Mouse (Mus musculus) limb, embryonic 12.5 days (tissue): ENCODE measurements around the gene Ankrd34b. TPM values are rescaled to one million over a fixed set of nuclear protein-coding genes. Genes with fewer than 3 reads are reported as not detected.

ENCODE experiments used
- ATAC-seq: fragments of 200-750 bp; cut with Nextera tagmentation; 2 replicates; pipeline ENCODE4 v1.8.0; 2017; ENCODE audit warnings: low read depth, moderate TSS enrichment; ENCODE audit not compliant: insufficient number of reproducible peaks, insufficient read depth, low FRiP score, low TSS enrichment
- H3K27ac ChIP-seq: fragments of 300-500 bp; sonication (generic); 2 replicates; pipeline ENCODE4 v1.5.1; 2016; ENCODE audit warnings: mild to moderate bottlenecking, moderate library complexity
- H3K27me3 ChIP-seq: fragments of 300-500 bp; sonication (generic); 2 replicates; pipeline ENCODE4 v1.6.1; 2016; ENCODE audit warnings: mild to moderate bottlenecking, moderate library complexity
- H3K36me3 ChIP-seq: fragments of 300-500 bp; sonication (generic); 2 replicates; pipeline ENCODE4 v1.6.1; 2016; ENCODE audit warnings: mild to moderate bottlenecking, moderate library complexity
- H3K4me1 ChIP-seq: fragments of 300-500 bp; sonication (generic); replicated peaks from 2 replicates; pipeline ENCODE4 v1.6.1; 2016
- H3K4me2 ChIP-seq: fragments of 300-500 bp; sonication (generic); 2 replicates; pipeline ENCODE4 v1.6.1; 2016; ENCODE audit warnings: mild to moderate bottlenecking, moderate library complexity
- H3K4me3 ChIP-seq: fragments of 300-500 bp; sonication (generic); replicated peaks from 2 replicates; pipeline ENCODE4 v1.5.1; 2016; ENCODE audit warnings: mild to moderate bottlenecking
- H3K9ac ChIP-seq: fragments of 300-500 bp; sonication (generic); replicated peaks from 2 replicates; pipeline ENCODE4 v1.6.1; 2016; ENCODE audit warnings: mild to moderate bottlenecking, moderate library complexity
- H3K9me3 ChIP-seq: fragments of 300-500 bp; sonication (generic); 2 replicates; pipeline ENCODE4 v1.6.1; 2016; ENCODE audit warnings: mild to moderate bottlenecking, moderate library complexity
- WGBS: fragments of 180-500 bp; shearing (Covaris S2); methylation state at CpG from one replicate; pipeline ENCODE4 v1.1.7; 2016; 5-methylcytosine and 5-hydroxymethylcytosine counted together
- polyA plus RNA-seq: library from polyadenylated mRNA; unstranded; fragments of >200 nt; fragmentation: Nextera tagmentation; extraction: Ambion mirVana; gene quantifications from 2 replicates; pipeline ENCODE4 v1.2.1, GENCODE M21; 2016

Gene Ankrd34b
- polyA plus RNA-seq, result not detected in 2 replicates

GRCm38 (mm10) chr13:92425758-92426264 is at the start of gene Ankrd34b:
Gene Ankrd34b, plus strand, starts transcription at chr13:92425896.
- Histone ChIP-seq H3K4me2 (peak within 1 kb of the TSS; percentile 100), H3K9ac (peak within 1 kb of the TSS; percentile 69), H3K27ac (no peak within 1 kb of the TSS), H3K9me3 (no peaks in the 10 kb centered on the region), H3K36me3 (no peaks in the 10 kb centered on the region), H3K27me3 (peaks cover 70% of the 10 kb centered on the region), H3K4me1 (peaks cover 15% of the 10 kb centered on the region), H3K4me3 (peak within 1 kb of the TSS; percentile 68)
- WGBS, result under 1% methylated on average over 54 of the region's 54 CpGs
- ATAC-seq, result peak; percentile 44

GRCm38 (mm10) chr13:92387367-92387766 is 38.3 kb upstream of the Ankrd34b start:
- Histone ChIP-seq H3K27me3 (no peaks in the 10 kb centered on the region), H3K9ac (no peak overlapping the region), H3K27ac (no peak overlapping the region), H3K9me3 (no peaks in the 10 kb centered on the region), H3K4me3 (no peak overlapping the region), H3K4me2 (no peak overlapping the region), H3K4me1 (no peaks in the 10 kb centered on the region), H3K36me3 (peaks cover 32% of the 10 kb centered on the region)
- no peak for ATAC-seq
- 80% methylated on average over 3 of the region's 3 CpGs for WGBS

GRCm38 (mm10) chr13:92393047-92393661 is 32.5 kb upstream of the Ankrd34b start:
- Histone ChIP-seq H3K9me3 (no peaks in the 10 kb centered on the region), H3K27me3 (no peaks in the 10 kb centered on the region), H3K9ac (no peak overlapping the region), H3K4me1 (no peaks in the 10 kb centered on the region), H3K4me3 (no peak overlapping the region), H3K4me2 (no peak overlapping the region), H3K27ac (no peak overlapping the region), H3K36me3 (no peaks in the 10 kb centered on the region)
- WGBS, result 87% methylated on average over 12 of the region's 12 CpGs
- no peak for ATAC-seq

- no peak overlapping the region for H3K9ac ChIP-seq
- H3K27me3 ChIP-seq, result no peaks in the 10 kb centered on the region
- H3K36me3 ChIP-seq, result no peaks in the 10 kb centered on the region
- H3K27ac ChIP-seq, result no peak overlapping the region
- H3K4me2 ChIP-seq, result no peak overlapping the region
- no peak for ATAC-seq
- H3K4me1 ChIP-seq, result no peaks in the 10 kb centered on the region
- no peaks in the 10 kb centered on the region for H3K9me3 ChIP-seq
- 76% methylated on average over 11 of the region's 11 CpGs for WGBS
- H3K4me3 ChIP-seq, result no peak overlapping the region
These were observed 27.0 kb upstream of the Ankrd34b start for GRCm38 (mm10) chr13:92398491-92399384.

- 0 out of 2 replicates have a peak, but pooled peaks cover 3% of the 10 kb centered on the region for H3K9me3 ChIP-seq
- H3K36me3 ChIP-seq, result no peaks in the 10 kb centered on the region
- WGBS, result 53% methylated on average over 2 of the region's 2 CpGs
- H3K27me3 ChIP-seq, result no peaks in the 10 kb centered on the region
- H3K4me1 ChIP-seq, result no peaks in the 10 kb centered on the region
- no peak overlapping the region for H3K27ac ChIP-seq
- H3K4me3 ChIP-seq, result no peak overlapping the region
- H3K4me2 ChIP-seq, result no peak overlapping the region
- no peak overlapping the region for H3K9ac ChIP-seq
- ATAC-seq, result no peak
These were observed 23.6 kb upstream of the Ankrd34b start for GRCm38 (mm10) chr13:92402063-92402462.

- H3K27me3 ChIP-seq, result no peaks in the 10 kb centered on the region
- no peak overlapping the region for H3K4me3 ChIP-seq
- no peak overlapping the region for H3K9ac ChIP-seq
- no peak overlapping the region for H3K27ac ChIP-seq
- H3K36me3 ChIP-seq, result no peaks in the 10 kb centered on the region
- H3K9me3 ChIP-seq, result 0 out of 2 replicates have a peak, but pooled peaks cover 3% of the 10 kb centered on the region
- no peak for ATAC-seq
- no peaks in the 10 kb centered on the region for H3K4me1 ChIP-seq
- WGBS, result 80% methylated on average over 3 of the region's 3 CpGs
- H3K4me2 ChIP-seq, result no peak overlapping the region
These were observed 22.2 kb upstream of the Ankrd34b start for GRCm38 (mm10) chr13:92403496-92403895.

- H3K9ac ChIP-seq, result no peak overlapping the region
- no peak overlapping the region for H3K27ac ChIP-seq
- ATAC-seq, result no peak
- H3K4me2 ChIP-seq, result no peak overlapping the region
- H3K36me3 ChIP-seq, result no peaks in the 10 kb centered on the region
- H3K4me1 ChIP-seq, result no peaks in the 10 kb centered on the region
- H3K27me3 ChIP-seq, result no peaks in the 10 kb centered on the region
- 0 out of 2 replicates have a peak, but pooled peaks cover 3% of the 10 kb centered on the region for H3K9me3 ChIP-seq
- no peak overlapping the region for H3K4me3 ChIP-seq
- WGBS, result 92% methylated on average over 2 of the region's 2 CpGs
These were observed 15.2 kb upstream of the Ankrd34b start for GRCm38 (mm10) chr13:92410486-92410885.

- Histone ChIP-seq H3K27ac (no peak overlapping the region), H3K36me3 (no peaks in the 10 kb centered on the region), H3K9ac (no peak overlapping the region), H3K4me2 (no peak overlapping the region), H3K9me3 (no peaks in the 10 kb centered on the region), H3K4me3 (no peak overlapping the region), H3K4me1 (no peaks in the 10 kb centered on the region), H3K27me3 (peaks cover 22% of the 10 kb centered on the region)
- 87% methylated on average over 11 of the region's 11 CpGs for WGBS
- ATAC-seq, result no peak
These were observed 6.1 kb upstream of the Ankrd34b start for GRCm38 (mm10) chr13:92419630-92420029.

- no peak overlapping the region for H3K4me3 ChIP-seq
- H3K4me2 ChIP-seq, result no peak overlapping the region
- H3K36me3 ChIP-seq, result no peaks in the 10 kb centered on the region
- WGBS, result 67% methylated on average over 3 of the region's 3 CpGs
- no peak overlapping the region for H3K9ac ChIP-seq
- peaks cover 15% of the 10 kb centered on the region for H3K4me1 ChIP-seq
- H3K27ac ChIP-seq, result no peak overlapping the region
- no peaks in the 10 kb centered on the region for H3K9me3 ChIP-seq
- H3K27me3 ChIP-seq, result peaks cover 62% of the 10 kb centered on the region
- ATAC-seq, result no peak
These were observed 2.0 kb upstream of the Ankrd34b start for GRCm38 (mm10) chr13:92423711-92424110.

- Histone ChIP-seq H3K27ac (no peak overlapping the region), H3K4me3 (peak overlapping the region; percentile 68), H3K27me3 (peaks cover 70% of the 10 kb centered on the region), H3K4me2 (peak overlapping the region; percentile 100), H3K36me3 (no peaks in the 10 kb centered on the region), H3K4me1 (peaks cover 15% of the 10 kb centered on the region), H3K9ac (peak overlapping the region; percentile 69), H3K9me3 (no peaks in the 10 kb centered on the region)
- under 1% methylated on average over 91 of the region's 92 CpGs for WGBS
- ATAC-seq, result peak; percentile 50; the same call in 1 of the 2 replicates
These were observed 777 bp downstream of the Ankrd34b start for GRCm38 (mm10) chr13:92426294-92427051.
